Mouse (Mus musculus) heart, postnatal 36 days (tissue): ENCODE data around the gene Spata48. TPM values are rescaled to one million over a fixed set of nuclear protein-coding genes. Genes with fewer than 3 reads are reported as not detected.

ENCODE experiments used
- DNase-seq, 2 experiments: peaks; one replicate each; pipeline ENCODE4 v3.0.0; 2021 to 2022
- intact Hi-C: fragments of 180-260 bp; cut with DNase I; formaldehyde crosslinking; loops from one replicate; pipeline ENCODE4 v1.15.1; 2025
- total RNA-seq, 2 experiments: library from RNA; stranded (reverse); gene quantifications; 2 replicates each; pipeline ENCODE4 v1.2.3; 2021

The Spata48 gene
- total RNA-seq, 2 experiments from 2014 or later, result 0.35 to 0.56 TPM

- no peak for DNase-seq
- intact Hi-C loops, result no loop called here
Measured at GRCm38 (mm10) chr11:11529165-11529564, 67.3 kb downstream of the Spata48 start.

GRCm38 (mm10) chr11:11530126-11530525, 68.2 kb downstream of the Spata48 start:
- DNase-seq, result no peak
- intact Hi-C loops, result no loop called here

GRCm38 (mm10) chr11:11536295-11536694, 74.4 kb downstream of the Spata48 start:
- DNase-seq, result no peak
- intact Hi-C loops, result no loop called here

GRCm38 (mm10) chr11:11545948-11546347, 84.1 kb downstream of the Spata48 start:
- no peak for DNase-seq
- intact Hi-C loops, result no loop called here

GRCm38 (mm10) chr11:11546903-11547511, 85.1 kb downstream of the Spata48 start:
- DNase-seq, result no peak
- intact Hi-C loops, result no loop called here

- no peak for DNase-seq
- intact Hi-C loops, result no loop called here
Measured at GRCm38 (mm10) chr11:11547597-11548240, 85.8 kb downstream of the Spata48 start.

DNA sequence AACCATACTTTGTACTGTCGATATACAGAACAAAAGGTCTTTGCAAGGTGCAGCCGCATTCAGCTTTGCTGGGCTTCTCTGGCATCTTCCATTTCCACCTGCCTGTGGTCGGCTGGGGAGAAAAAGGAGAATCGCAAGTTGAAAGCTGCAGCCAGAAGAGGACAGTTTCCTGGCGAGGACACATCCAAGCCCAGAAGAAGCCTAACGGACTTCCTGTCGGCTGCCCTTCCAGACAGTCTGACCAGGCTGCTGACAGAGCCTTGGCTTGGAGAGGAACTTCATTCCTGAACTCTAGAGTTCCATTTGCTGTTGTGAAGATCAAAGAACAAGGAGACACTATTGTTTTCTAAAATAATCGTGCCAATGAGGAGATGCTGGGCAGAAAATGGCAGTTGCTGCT, 93.7 kb downstream of the Spata48 start:
- intact Hi-C loops, result loop anchor here (5.0 kb wide), 1 partner anchor 422 kb away; no protein-coding TSS in a partner anchor
- DNase-seq, result no peak

DNA sequence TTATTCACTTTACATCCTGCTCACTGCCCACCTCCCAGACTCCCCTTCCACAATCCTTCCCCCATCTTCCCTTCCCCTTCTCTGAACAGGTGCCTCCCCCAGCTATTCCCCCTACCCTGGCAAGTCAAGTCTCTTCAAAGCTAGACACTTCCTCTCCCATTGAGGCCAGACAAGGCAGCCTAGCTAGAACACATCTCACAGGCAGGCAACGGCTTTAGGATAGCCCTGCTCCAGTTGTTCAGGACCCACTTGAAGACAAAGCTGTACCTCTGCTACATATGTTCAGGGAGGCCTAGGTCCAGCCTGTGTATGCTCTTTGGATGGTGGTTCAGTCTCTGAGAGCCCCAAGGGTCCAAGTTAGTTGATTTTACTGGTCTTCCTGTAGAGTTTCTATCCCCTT, 94.3 kb downstream of the Spata48 start:
- intact Hi-C loops, result loop anchor here (5.0 kb wide), 1 partner anchor 421 kb away; no protein-coding TSS in a partner anchor
- DNase-seq, result no peak

DNA sequence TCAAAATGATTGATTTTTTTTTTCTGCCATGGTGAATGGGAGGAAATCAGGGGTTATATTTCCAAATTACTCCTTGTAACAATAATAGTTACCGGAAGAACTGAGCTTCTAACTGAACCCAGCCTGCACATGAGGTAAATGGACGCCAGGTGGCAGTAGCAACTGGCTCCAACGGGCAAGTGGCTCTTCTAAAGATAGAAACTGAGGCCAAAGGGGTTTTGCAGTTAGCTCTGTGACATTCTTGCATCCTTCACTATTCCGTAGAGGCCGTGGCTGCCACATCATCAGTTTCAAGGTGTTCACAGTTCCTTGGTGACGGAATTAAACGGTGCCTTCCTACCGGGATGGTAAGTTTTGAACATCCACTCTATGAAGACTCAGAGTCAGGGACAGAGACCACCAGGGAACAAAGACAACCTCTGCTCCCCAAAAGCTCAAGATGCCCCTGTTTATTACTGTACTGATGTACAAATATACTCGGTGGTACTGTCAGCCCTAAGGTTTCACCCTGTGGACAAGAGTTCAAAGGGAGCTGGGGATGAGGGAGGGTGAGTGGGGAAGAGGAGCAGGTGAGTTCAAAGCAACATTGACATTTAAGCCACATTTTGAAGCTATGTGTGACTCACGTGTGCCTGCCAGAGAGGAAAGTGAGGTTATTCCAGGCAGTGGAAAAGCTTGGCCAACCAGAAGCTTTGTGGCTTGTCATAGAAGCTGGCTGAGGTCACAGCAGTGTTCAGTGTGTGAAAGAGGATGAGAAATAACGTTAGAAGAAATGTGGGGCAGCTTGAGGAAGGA, 95.5 kb downstream of the Spata48 start:
- peak; percentile 44 to 63 for DNase-seq
- intact Hi-C loops, result loop anchor here (1.0 to 5.0 kb wide), 2 partner anchors 231 to 420 kb away; no protein-coding TSS in a partner anchor

DNA sequence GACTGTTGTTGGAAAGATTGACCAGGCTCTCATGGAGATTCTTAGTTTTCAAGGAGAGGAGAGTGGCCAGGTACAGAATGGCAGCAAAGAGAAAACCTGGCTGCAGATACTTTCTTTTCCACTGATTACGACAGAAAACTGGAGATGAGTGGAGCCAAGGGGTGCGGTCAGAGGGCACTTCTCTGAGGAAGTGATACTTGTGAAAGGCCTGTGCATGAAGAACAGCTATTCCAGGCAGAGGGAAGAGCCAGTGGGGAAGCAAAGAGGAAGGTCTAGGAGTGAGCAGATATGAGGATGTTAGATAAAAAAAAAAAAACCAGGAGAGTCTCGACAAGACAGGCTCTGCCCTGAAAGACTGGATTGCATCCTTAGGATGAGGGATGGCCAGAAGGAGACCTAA, 96.8 kb downstream of the Spata48 start:
- DNase-seq, result no peak
- intact Hi-C loops, result loop anchor here (2.0 to 5.0 kb wide), 2 partner anchors 184 to 419 kb away; no protein-coding TSS in a partner anchor

DNA sequence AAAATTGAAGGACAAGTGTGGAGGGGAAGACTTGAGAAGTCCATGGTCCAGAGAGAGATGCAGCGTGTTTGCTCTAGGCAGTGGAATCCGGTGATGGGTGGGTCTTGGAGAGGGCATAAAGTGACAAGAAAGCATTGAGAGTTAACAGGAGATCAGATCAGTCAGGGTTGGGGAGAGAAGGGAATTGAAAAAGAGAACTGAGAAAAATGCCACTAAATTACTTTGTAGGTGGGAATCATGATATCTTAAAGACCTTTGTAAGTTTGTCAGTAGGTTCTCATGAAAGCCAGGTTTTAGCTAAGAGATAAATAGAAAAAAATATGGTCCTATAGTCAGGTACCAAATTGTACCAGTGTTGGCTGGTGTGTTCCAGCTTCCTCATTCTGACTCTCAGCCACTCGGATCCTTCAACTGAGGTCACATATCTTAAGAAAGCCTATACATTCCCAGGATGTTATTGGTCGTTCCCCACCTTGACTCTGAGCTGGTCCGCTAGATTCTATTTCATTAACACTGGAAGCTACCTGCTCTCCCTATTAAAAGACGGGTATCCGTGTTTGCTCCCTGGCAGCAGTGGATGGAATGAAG, 97.3 kb downstream of the Spata48 start:
- intact Hi-C loops, result loop anchor here (2.0 to 5.0 kb wide), 2 partner anchors 184 to 418 kb away; no protein-coding TSS in a partner anchor
- DNase-seq, result no peak

DNA sequence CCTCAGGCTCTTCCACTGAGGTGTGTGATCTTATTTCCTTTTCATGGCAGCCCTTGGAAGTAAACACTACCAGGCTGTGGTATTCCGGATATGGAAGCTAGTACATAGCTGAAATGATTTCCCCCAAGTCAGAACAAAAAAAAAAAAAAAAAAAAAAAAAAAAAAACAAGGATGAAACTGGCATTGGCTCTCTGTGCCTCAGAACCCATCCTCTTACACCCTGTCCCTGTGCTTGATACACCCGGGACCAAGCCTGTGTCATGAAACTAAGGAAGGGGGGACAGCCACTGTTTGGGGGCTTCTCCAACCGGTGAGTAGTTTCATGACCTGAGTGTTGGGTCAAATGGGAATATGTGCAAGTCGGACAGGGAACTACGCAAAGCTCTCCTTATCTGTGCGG, 99.2 kb downstream of the Spata48 start:
- intact Hi-C loops, result no loop called here
- no peak for DNase-seq

DNA sequence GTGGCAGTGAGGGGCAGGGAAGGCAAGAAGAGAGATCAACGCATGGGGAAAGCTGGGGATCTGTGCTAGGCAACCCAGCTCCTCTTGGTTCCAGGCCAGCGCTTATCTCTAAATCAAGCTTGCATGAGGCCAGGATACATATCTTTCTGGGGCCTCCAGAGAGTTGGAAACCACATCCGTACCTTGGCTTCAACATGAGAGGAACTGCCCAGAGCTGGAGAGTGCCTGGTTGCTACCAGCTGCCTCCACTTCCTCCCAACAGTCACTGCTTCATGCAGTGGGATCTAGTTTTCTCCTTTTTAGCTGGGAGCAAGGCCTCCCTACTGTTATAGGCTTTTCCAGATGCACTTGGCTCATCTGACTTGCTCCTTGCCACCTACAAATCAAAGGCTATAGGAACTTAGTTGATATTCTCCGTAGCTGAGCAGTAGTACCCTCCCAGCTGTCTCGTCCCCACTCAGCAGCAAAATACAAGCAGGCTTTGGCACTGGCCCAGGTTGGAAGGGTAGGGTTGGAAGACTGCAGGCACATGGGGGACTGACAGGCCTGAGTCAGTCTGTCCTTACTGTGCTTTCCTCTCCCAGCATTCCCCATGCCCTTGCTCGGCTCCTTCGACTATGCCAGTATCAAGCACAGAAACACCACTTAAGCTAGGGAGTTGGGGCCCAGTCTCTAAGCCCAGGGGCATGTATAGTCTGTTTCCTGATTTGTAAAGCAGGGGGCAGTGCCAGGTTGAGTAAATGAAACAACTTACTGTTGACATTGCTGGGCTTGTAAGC, 102.6 kb downstream of the Spata48 start:
- no peak for DNase-seq
- intact Hi-C loops, result no loop called here

Other genes starting within 250 kb of the Spata48 start
- under 1 TPM; 0.30 to 0.44 TPM for gene Zpbp, start 314 bp downstream of the Spata48 start, total RNA-seq
- gene 4930512M02Rik, start 165.7 kb downstream of the Spata48 start, total RNA-seq, result not detected
- 1 to 10 TPM; 1.5 to 2.1 TPM for gene Ikzf1, start 222.9 kb downstream of the Spata48 start, total RNA-seq